Mouse (Mus musculus) neural tube, embryonic 14.5 days (tissue): ENCODE results near the gene Fbxo46. TPM values are rescaled to one million over a fixed set of nuclear protein-coding genes. Genes with fewer than 3 reads are reported as not detected.

Experiments
- ATAC-seq: fragments of 200-750 bp; cut with Nextera tagmentation; 2 replicates; pipeline ENCODE4 v1.8.0; 2017; ENCODE audit warnings: low read depth, mild to moderate bottlenecking, moderate TSS enrichment, moderate library complexity
- H3K27ac ChIP-seq: fragments of 300-500 bp; sonication (generic); 2 replicates; pipeline ENCODE4 v1.5.1; 2014; ENCODE audit warnings: low read depth, mild to moderate bottlenecking, control low read depth, low read length, moderate library complexity, mixed read lengths
- H3K27me3 ChIP-seq: fragments of 300-500 bp; sonication (generic); 2 replicates; pipeline ENCODE4 v1.6.1; 2014; ENCODE audit warnings: low read length; ENCODE audit not compliant: control insufficient read depth, insufficient read depth
- H3K36me3 ChIP-seq: fragments of 300-500 bp; sonication (generic); 2 replicates; pipeline ENCODE4 v1.6.1; 2014; ENCODE audit warnings: low read length, mixed read lengths; ENCODE audit not compliant: control insufficient read depth, insufficient read depth
- H3K4me1 ChIP-seq: fragments of 300-500 bp; sonication (generic); 2 replicates; pipeline ENCODE4 v1.6.1; 2014; ENCODE audit warnings: low read length; ENCODE audit not compliant: control insufficient read depth, insufficient read depth
- H3K4me2 ChIP-seq: fragments of 300-500 bp; sonication (generic); 2 replicates; pipeline ENCODE4 v1.6.1; 2014; ENCODE audit warnings: mild to moderate bottlenecking, low read depth, low read length, control low read depth
- H3K4me3 ChIP-seq: fragments of 300-500 bp; sonication (generic); 2 replicates; pipeline ENCODE4 v1.5.1; 2014; ENCODE audit warnings: low read depth, low read length, control low read depth, mixed read lengths
- H3K9ac ChIP-seq: fragments of 300-500 bp; sonication (generic); replicated peaks from 2 replicates; pipeline ENCODE4 v1.6.1; 2014; ENCODE audit warnings: low read depth, mild to moderate bottlenecking, control low read depth, low read length, mixed read lengths
- H3K9me3 ChIP-seq: fragments of 300-500 bp; sonication (generic); 2 replicates; pipeline ENCODE4 v1.6.1; 2016; ENCODE audit warnings: low read length; ENCODE audit not compliant: control insufficient read depth
- WGBS: fragments of 180-500 bp; shearing (Covaris S2); extraction: QIAGEN DNeasy Blood & Tissue Kit; methylation state at CpG from one replicate; pipeline ENCODE4 v1.1.7; 2014; 5-methylcytosine and 5-hydroxymethylcytosine counted together
- polyA plus RNA-seq: library from polyadenylated mRNA; unstranded; fragments of >200 nt; fragmentation: Nextera tagmentation; extraction: Ambion mirVana; gene quantifications from 2 replicates; pipeline ENCODE4 v1.2.1, GENCODE M21; 2014

Gene Fbxo46
- polyA plus RNA-seq, 1 experiment from 2014 or later: 11.6 TPM

- WGBS: under 1% methylated on average over 30 of the region's 30 CpGs
- no peaks in the 10 kb centered on the region for H3K36me3 ChIP-seq
- peak within 1 kb of the TSS; percentile 67 for H3K4me2 ChIP-seq
- H3K4me3 ChIP-seq: peak within 1 kb of the TSS; percentile 46
- H3K4me1 ChIP-seq: peaks cover 13% of the 10 kb centered on the region
- no peaks in the 10 kb centered on the region for H3K9me3 ChIP-seq
- 0 out of 2 replicates have a peak, but pooled peaks cover 9% of the 10 kb centered on the region for H3K27me3 ChIP-seq
- H3K27ac ChIP-seq: peak within 1 kb of the TSS; percentile 74
- H3K9ac ChIP-seq: peak within 1 kb of the TSS; percentile 52
- ATAC-seq: peak; percentile 96
These were observed 56.3 kb downstream of the Fbxo46 start, which contains the start of gene Eml2 for GRCm38 (mm10) chr7:19175708-19176515. Eml2 (plus strand) TSS chr7:19176421.

GRCm38 (mm10) chr7:19176516-19176947 lies 56.9 kb downstream of the Fbxo46 start:
- Histone ChIP-seq H3K4me1 (peaks cover 14% of the 10 kb centered on the region), H3K9me3 (no peaks in the 10 kb centered on the region), H3K36me3 (peaks cover 2% of the 10 kb centered on the region; the same call in 1 of the 2 replicates), H3K4me2 (peak overlapping the region; percentile 67), H3K27me3 (0 out of 2 replicates have a peak, but pooled peaks cover 9% of the 10 kb centered on the region), H3K9ac (peak overlapping the region; percentile 52), H3K27ac (peak overlapping the region; percentile 74), H3K4me3 (peak overlapping the region; percentile 46)
- 1% methylated on average over 21 of the region's 21 CpGs for WGBS
- peak; percentile 55 for ATAC-seq

- Histone ChIP-seq H3K36me3 (peaks cover 6% of the 10 kb centered on the region; the same call in 1 of the 2 replicates), H3K4me1 (peaks cover 16% of the 10 kb centered on the region), H3K4me2 (peak overlapping the region; percentile 67), H3K4me3 (peak overlapping the region; percentile 46), H3K9me3 (no peaks in the 10 kb centered on the region), H3K27ac (no peak overlapping the region), H3K27me3 (0 out of 2 replicates have a peak, but pooled peaks cover 9% of the 10 kb centered on the region), H3K9ac (peak overlapping the region; percentile 52)
- 68% methylated on average over 7 of the region's 7 CpGs for WGBS
- ATAC-seq: no peak
These were observed 57.6 kb downstream of the Fbxo46 start for GRCm38 (mm10) chr7:19177216-19177615.

GRCm38 (mm10) chr7:19178035-19178434 lies 58.4 kb downstream of the Fbxo46 start:
- no peak for ATAC-seq
- H3K27me3 ChIP-seq: 0 out of 2 replicates have a peak, but pooled peaks cover 9% of the 10 kb centered on the region
- no peak overlapping the region for H3K9ac ChIP-seq
- peaks cover 16% of the 10 kb centered on the region for H3K4me1 ChIP-seq
- no peak overlapping the region for H3K27ac ChIP-seq
- H3K9me3 ChIP-seq: no peaks in the 10 kb centered on the region
- H3K36me3 ChIP-seq: peaks cover 8% of the 10 kb centered on the region; the same call in 1 of the 2 replicates
- H3K4me2 ChIP-seq: peak overlapping the region; percentile 67
- WGBS: 8% methylated on average over 18 of the region's 18 CpGs
- peak overlapping the region; percentile 13; the same call in 1 of the 2 replicates for H3K4me3 ChIP-seq

GRCm38 (mm10) chr7:19178443-19179092 lies 58.9 kb downstream of the Fbxo46 start:
- H3K27ac ChIP-seq: no peak overlapping the region
- 7% methylated on average over 27 of the region's 27 CpGs for WGBS
- H3K36me3 ChIP-seq: peaks cover 9% of the 10 kb centered on the region; the same call in 1 of the 2 replicates
- peak overlapping the region; percentile 67 for H3K4me2 ChIP-seq
- H3K4me3 ChIP-seq: peak overlapping the region; percentile 26; the same call in 1 of the 2 replicates
- H3K9ac ChIP-seq: no peak overlapping the region
- no peaks in the 10 kb centered on the region for H3K9me3 ChIP-seq
- H3K27me3 ChIP-seq: 0 out of 2 replicates have a peak, but pooled peaks cover 9% of the 10 kb centered on the region
- ATAC-seq: no peak
- peaks cover 16% of the 10 kb centered on the region for H3K4me1 ChIP-seq

GRCm38 (mm10) chr7:19179173-19179572 lies 59.5 kb downstream of the Fbxo46 start:
- 0 out of 2 replicates have a peak, but pooled peaks cover 9% of the 10 kb centered on the region for H3K27me3 ChIP-seq
- 0 out of 2 replicates have a peak overlapping the region, but pooled peaks have one; percentile 11 for H3K9ac ChIP-seq
- no peak overlapping the region for H3K27ac ChIP-seq
- H3K4me1 ChIP-seq: peaks cover 16% of the 10 kb centered on the region
- peak overlapping the region; percentile 26 for H3K4me3 ChIP-seq
- no peak for ATAC-seq
- H3K36me3 ChIP-seq: peaks cover 12% of the 10 kb centered on the region; the same call in 1 of the 2 replicates
- H3K9me3 ChIP-seq: no peaks in the 10 kb centered on the region
- WGBS: under 1% methylated on average over 29 of the region's 32 CpGs
- peak overlapping the region; percentile 67 for H3K4me2 ChIP-seq

GRCm38 (mm10) chr7:19179936-19180335 lies 60.3 kb downstream of the Fbxo46 start:
- no peak for ATAC-seq
- Histone ChIP-seq H3K27me3 (0 out of 2 replicates have a peak, but pooled peaks cover 9% of the 10 kb centered on the region), H3K4me1 (peaks cover 19% of the 10 kb centered on the region), H3K9ac (no peak overlapping the region), H3K4me2 (peak overlapping the region; percentile 67; the same call in 1 of the 2 replicates), H3K36me3 (peaks cover 12% of the 10 kb centered on the region; the same call in 1 of the 2 replicates), H3K4me3 (peak overlapping the region; percentile 26; the same call in 1 of the 2 replicates), H3K27ac (no peak overlapping the region), H3K9me3 (no peaks in the 10 kb centered on the region)
- 44% methylated on average over 6 of the region's 6 CpGs for WGBS

GRCm38 (mm10) chr7:19180862-19181429 lies 61.3 kb downstream of the Fbxo46 start:
- H3K4me1 ChIP-seq: peaks cover 22% of the 10 kb centered on the region
- H3K4me3 ChIP-seq: peak overlapping the region; percentile 27
- no peak overlapping the region for H3K27ac ChIP-seq
- 2% methylated on average over 27 of the region's 27 CpGs for WGBS
- ATAC-seq: no peak
- peaks cover 18% of the 10 kb centered on the region for H3K36me3 ChIP-seq
- 0 out of 2 replicates have a peak, but pooled peaks cover 9% of the 10 kb centered on the region for H3K27me3 ChIP-seq
- peak overlapping the region; percentile 46 for H3K4me2 ChIP-seq
- peak overlapping the region; percentile 28 for H3K9ac ChIP-seq
- H3K9me3 ChIP-seq: no peaks in the 10 kb centered on the region
